Mouse (Mus musculus) kidney, embryonic 14.5 days (tissue): ENCODE data around the gene Tmem266. TPM values are rescaled to one million over a fixed set of nuclear protein-coding genes. Genes with fewer than 3 reads are reported as not detected.

Experiments used
- ATAC-seq: fragments of 200-750 bp; cut with Nextera tagmentation; 2 replicates; pipeline ENCODE4 v1.8.0; 2017; ENCODE audit warnings: moderate number of reproducible peaks, mild to moderate bottlenecking, moderate TSS enrichment, moderate library complexity; ENCODE audit not compliant: low FRiP score, low TSS enrichment
- H3K27ac ChIP-seq: fragments of 300-500 bp; sonication (generic); 2 replicates; pipeline ENCODE4 v1.5.1; 2014; ENCODE audit warnings: low read depth, mild to moderate bottlenecking, low read length, moderate library complexity, mixed read lengths
- H3K27me3 ChIP-seq: fragments of 300-500 bp; sonication (generic); 2 replicates; pipeline ENCODE4 v1.6.1; 2014; ENCODE audit warnings: mild to moderate bottlenecking, low read length; ENCODE audit not compliant: control insufficient read depth, insufficient read depth
- H3K36me3 ChIP-seq: fragments of 300-500 bp; sonication (generic); 2 replicates; pipeline ENCODE4 v1.6.1; 2014; ENCODE audit warnings: low read length, mixed read lengths; ENCODE audit not compliant: control insufficient read depth, insufficient read depth
- H3K4me1 ChIP-seq: fragments of 300-500 bp; sonication (generic); 2 replicates; pipeline ENCODE4 v1.6.1; 2014; ENCODE audit warnings: low read length, mixed read lengths; ENCODE audit not compliant: control insufficient read depth, insufficient read depth
- H3K4me2 ChIP-seq: fragments of 300-500 bp; sonication (generic); replicated peaks from 2 replicates; pipeline ENCODE4 v1.6.1; 2014; ENCODE audit warnings: low read depth, mild to moderate bottlenecking, low read length
- H3K4me3 ChIP-seq: fragments of 300-500 bp; sonication (generic); 2 replicates; pipeline ENCODE4 v1.5.1; 2014; ENCODE audit warnings: mild to moderate bottlenecking, low read length
- H3K9ac ChIP-seq: fragments of 300-500 bp; sonication (generic); 2 replicates; pipeline ENCODE4 v1.6.1; 2014; ENCODE audit warnings: low read depth, mild to moderate bottlenecking, low read length, moderate library complexity
- H3K9me3 ChIP-seq: fragments of 300-500 bp; sonication (generic); 2 replicates; pipeline ENCODE4 v1.6.1; 2016; ENCODE audit warnings: low read length; ENCODE audit not compliant: control insufficient read depth
- WGBS: fragments of 180-500 bp; shearing (Covaris S2); extraction: QIAGEN DNeasy Blood & Tissue Kit; methylation state at CpG from one replicate; pipeline ENCODE4 v1.1.7; 2014; 5-methylcytosine and 5-hydroxymethylcytosine counted together
- polyA plus RNA-seq: library from polyadenylated mRNA; unstranded; fragments of >200 nt; fragmentation: Nextera tagmentation; extraction: Ambion mirVana; gene quantifications from 2 replicates; pipeline ENCODE4 v1.2.1, GENCODE M21; 2014

Gene Tmem266
- polyA plus RNA-seq, 1 experiment from 2014 or later = 0.09 TPM

GRCm38 (mm10) chr9:55439206-55439780 lies 112.6 kb downstream of the Tmem266 start:
- Histone ChIP-seq H3K4me1 (no peaks in the 10 kb centered on the region), H3K27me3 (no peaks in the 10 kb centered on the region), H3K4me2 (no peak overlapping the region), H3K9me3 (no peaks in the 10 kb centered on the region), H3K4me3 (no peak overlapping the region), H3K27ac (no peak overlapping the region), H3K36me3 (no peaks in the 10 kb centered on the region), H3K9ac (no peak overlapping the region)
- ATAC-seq = no peak
- 80% methylated on average over 5 of the region's 5 CpGs for WGBS

- WGBS = 91% methylated on average over 4 of the region's 4 CpGs
- H3K9me3 ChIP-seq = no peaks in the 10 kb centered on the region
- H3K4me3 ChIP-seq = no peak overlapping the region
- no peaks in the 10 kb centered on the region for H3K4me1 ChIP-seq
- no peaks in the 10 kb centered on the region for H3K27me3 ChIP-seq
- no peaks in the 10 kb centered on the region for H3K36me3 ChIP-seq
- ATAC-seq = no peak
- no peak overlapping the region for H3K4me2 ChIP-seq
- H3K27ac ChIP-seq = no peak overlapping the region
- no peak overlapping the region for H3K9ac ChIP-seq
Observed at GRCm38 (mm10) chr9:55447509-55447908, 120.8 kb downstream of the Tmem266 start.

GRCm38 (mm10) chr9:55449108-55449507 lies 122.4 kb downstream of the Tmem266 start:
- H3K27me3 ChIP-seq = no peaks in the 10 kb centered on the region
- no peaks in the 10 kb centered on the region for H3K4me1 ChIP-seq
- H3K4me3 ChIP-seq = no peak overlapping the region
- WGBS = 68% methylated on average over 1 of the region's 1 CpGs
- H3K9me3 ChIP-seq = no peaks in the 10 kb centered on the region
- H3K27ac ChIP-seq = no peak overlapping the region
- H3K4me2 ChIP-seq = no peak overlapping the region
- no peak for ATAC-seq
- H3K36me3 ChIP-seq = no peaks in the 10 kb centered on the region
- no peak overlapping the region for H3K9ac ChIP-seq

GRCm38 (mm10) chr9:55450035-55450434 lies 123.3 kb downstream of the Tmem266 start:
- no peaks in the 10 kb centered on the region for H3K4me1 ChIP-seq
- WGBS = 68% methylated on average over 6 of the region's 6 CpGs
- H3K9ac ChIP-seq = no peak overlapping the region
- ATAC-seq = no peak
- no peaks in the 10 kb centered on the region for H3K27me3 ChIP-seq
- no peak overlapping the region for H3K27ac ChIP-seq
- no peak overlapping the region for H3K4me2 ChIP-seq
- no peaks in the 10 kb centered on the region for H3K9me3 ChIP-seq
- no peaks in the 10 kb centered on the region for H3K36me3 ChIP-seq
- H3K4me3 ChIP-seq = no peak overlapping the region

- 87% methylated on average over 3 of the region's 3 CpGs for WGBS
- Histone ChIP-seq H3K4me2 (no peak overlapping the region), H3K27ac (no peak overlapping the region), H3K9me3 (no peaks in the 10 kb centered on the region), H3K4me1 (no peaks in the 10 kb centered on the region), H3K4me3 (no peak overlapping the region), H3K9ac (no peak overlapping the region), H3K36me3 (no peaks in the 10 kb centered on the region), H3K27me3 (no peaks in the 10 kb centered on the region)
- no peak for ATAC-seq
Observed at GRCm38 (mm10) chr9:55451426-55451825, 124.7 kb downstream of the Tmem266 start.

- Histone ChIP-seq H3K27ac (no peak overlapping the region), H3K4me2 (no peak overlapping the region), H3K36me3 (no peaks in the 10 kb centered on the region), H3K9me3 (no peaks in the 10 kb centered on the region), H3K4me3 (no peak overlapping the region), H3K9ac (no peak overlapping the region), H3K4me1 (no peaks in the 10 kb centered on the region), H3K27me3 (no peaks in the 10 kb centered on the region)
- WGBS = 100% methylated on average over 1 of the region's 1 CpGs
- no peak for ATAC-seq
Observed at GRCm38 (mm10) chr9:55452906-55453305, 126.2 kb downstream of the Tmem266 start.

- H3K4me2 ChIP-seq = no peak overlapping the region
- no peaks in the 10 kb centered on the region for H3K4me1 ChIP-seq
- H3K4me3 ChIP-seq = no peak overlapping the region
- no peak overlapping the region for H3K27ac ChIP-seq
- no peak for ATAC-seq
- no peaks in the 10 kb centered on the region for H3K36me3 ChIP-seq
- H3K9me3 ChIP-seq = no peaks in the 10 kb centered on the region
- no peak overlapping the region for H3K9ac ChIP-seq
- H3K27me3 ChIP-seq = no peaks in the 10 kb centered on the region
- WGBS = 92% methylated on average over 5 of the region's 5 CpGs
Observed at GRCm38 (mm10) chr9:55453366-55453765, 126.7 kb downstream of the Tmem266 start.

GRCm38 (mm10) chr9:55468397-55468796 lies 141.7 kb downstream of the Tmem266 start:
- H3K27ac ChIP-seq = no peak overlapping the region
- 60% methylated on average over 1 of the region's 1 CpGs for whole genome bisulfite sequencing
- H3K4me3 ChIP-seq = no peak overlapping the region
- no peaks in the 10 kb centered on the region for H3K27me3 ChIP-seq
- no peaks in the 10 kb centered on the region for H3K36me3 ChIP-seq
- ATAC-seq = no peak
- H3K9me3 ChIP-seq = no peaks in the 10 kb centered on the region
- no peak overlapping the region for H3K9ac ChIP-seq
- no peak overlapping the region for H3K4me2 ChIP-seq
- no peaks in the 10 kb centered on the region for H3K4me1 ChIP-seq

- H3K36me3 ChIP-seq = 0 out of 2 replicates have a peak, but pooled peaks cover 8% of the 10 kb centered on the region
- no peak overlapping the region for H3K9ac ChIP-seq
- WGBS = 82% methylated on average over 1 of the region's 1 CpGs
- no peak overlapping the region for H3K27ac ChIP-seq
- H3K9me3 ChIP-seq = no peaks in the 10 kb centered on the region
- no peak for ATAC-seq
- H3K27me3 ChIP-seq = no peaks in the 10 kb centered on the region
- H3K4me3 ChIP-seq = no peak overlapping the region
- no peaks in the 10 kb centered on the region for H3K4me1 ChIP-seq
- H3K4me2 ChIP-seq = no peak overlapping the region
Observed at GRCm38 (mm10) chr9:55476084-55476483, 149.4 kb downstream of the Tmem266 start.
